Mouse (Mus musculus) neutrophil, adult 5-6 weeks (primary cell): ENCODE measurements around the gene Ccdc170. TPM values are rescaled to one million over a fixed set of nuclear protein-coding genes. Genes with fewer than 3 reads are reported as not detected.
A peak's percentile ranks its signal among the peaks of the same experiment; 100 is the strongest.

Source experiments
- ATAC-seq: fragments of 151-379, 151-347 bp; 2 replicates; pipeline ENCODE4 v1.8.0; 2017; ENCODE audit warnings: mild to moderate bottlenecking, moderate TSS enrichment; ENCODE audit not compliant: insufficient number of reproducible peaks, poor library complexity, low FRiP score, severe bottlenecking; ENCODE audit errors: extremely low read depth
- total RNA-seq: library from RNA; stranded (forward); fragments of 200-1000 nt; gene quantifications from 2 replicates; pipeline ENCODE4 v1.2.3, GENCODE M21; 2017

Gene Ccdc170
- total RNA-seq, 1 experiment from 2014 or later = 0.81 TPM

DNA sequence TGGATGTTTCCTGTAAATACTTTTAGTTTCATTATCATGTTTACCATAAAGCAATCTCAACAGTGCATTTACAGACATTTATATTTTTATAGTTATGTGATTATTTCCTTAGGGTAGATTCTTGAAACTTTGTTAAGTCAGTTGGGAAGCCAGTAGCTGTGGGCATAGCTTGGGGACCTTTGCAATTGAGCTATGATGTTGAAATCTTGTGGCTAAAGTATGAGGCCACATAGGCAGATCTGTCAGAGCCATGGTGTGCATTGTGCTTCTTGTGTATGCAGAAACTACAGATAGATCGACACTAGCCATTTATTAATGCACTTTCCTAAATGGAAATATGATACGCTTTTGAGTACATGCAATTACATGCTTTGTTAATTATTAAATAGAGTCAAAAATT, 35.3 kb downstream of the Ccdc170 start:
- ATAC-seq = no peak

DNA sequence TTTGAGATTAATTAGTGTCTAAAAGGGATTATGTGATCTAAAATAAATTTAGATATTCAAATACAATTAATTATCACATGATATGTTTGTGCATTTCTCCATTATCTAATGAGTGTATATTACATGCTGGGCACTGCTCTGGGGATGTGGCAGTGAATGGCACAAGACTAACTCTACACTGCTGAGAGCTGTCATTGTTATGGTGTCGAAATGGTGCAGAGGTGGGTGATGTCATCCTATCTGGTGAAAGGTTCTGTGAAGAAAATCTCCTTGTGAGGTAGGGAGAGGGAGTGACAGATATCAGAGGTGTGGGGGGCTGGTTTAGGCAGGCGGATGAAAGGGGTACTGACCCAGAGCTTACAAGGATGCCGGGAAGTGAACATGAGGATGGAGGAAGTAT, 37.3 kb downstream of the Ccdc170 start:
- ATAC-seq = no peak

DNA sequence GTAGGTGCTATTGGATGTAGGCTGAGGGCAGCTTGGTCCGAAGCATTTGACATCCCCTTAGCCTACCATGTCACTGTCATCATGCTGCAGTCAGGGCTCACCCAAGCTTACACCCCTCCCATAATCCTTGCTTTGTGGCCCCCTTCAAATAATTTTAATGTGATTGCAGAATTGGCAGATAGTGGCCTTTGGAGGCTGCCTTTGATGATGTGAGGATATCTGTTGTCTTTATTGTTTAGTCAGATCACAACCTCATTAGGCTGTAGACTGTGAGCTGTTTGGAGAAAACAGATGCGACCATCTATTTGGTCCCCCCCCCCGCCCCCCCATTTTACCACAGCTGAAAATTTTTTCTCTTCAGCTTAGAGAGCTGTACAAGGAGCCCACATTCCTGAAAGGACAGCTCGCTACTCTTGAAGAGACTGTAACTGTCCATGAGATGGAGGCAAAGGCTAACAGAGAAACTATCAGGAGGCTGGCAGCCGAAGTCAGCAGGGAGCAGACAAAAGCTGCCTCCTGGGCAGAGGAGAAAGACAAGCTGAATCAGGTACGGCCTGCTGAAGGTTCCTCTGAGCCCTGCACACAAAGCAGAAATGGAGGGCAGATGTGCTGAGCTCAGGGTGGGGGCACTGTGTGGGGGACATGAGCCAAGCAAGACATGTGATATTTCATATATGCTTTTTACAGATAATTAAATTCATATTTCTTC, 38.2 kb downstream of the Ccdc170 start:
- no peak for ATAC-seq

DNA sequence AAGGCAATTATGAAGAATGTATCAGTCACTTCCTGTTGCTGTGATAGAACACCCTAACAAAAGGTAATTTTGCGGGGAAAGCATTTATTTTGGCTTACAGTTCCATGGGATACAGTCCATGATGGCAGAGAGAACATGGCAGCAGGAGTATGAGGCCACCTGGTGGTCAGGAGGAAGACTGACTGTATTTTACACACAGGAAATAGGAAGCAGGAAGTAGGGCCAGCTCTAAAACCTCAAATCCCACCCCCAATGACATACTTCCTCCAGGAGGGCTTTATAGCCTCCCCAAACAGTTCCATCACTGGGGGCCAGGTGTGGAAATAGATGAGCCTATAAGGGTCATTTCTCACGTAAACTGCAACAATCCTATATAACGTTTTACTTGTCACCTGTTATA, 39.8 kb downstream of the Ccdc170 start:
- 0 out of 2 replicates have a peak, but pooled peaks have one; percentile 41 for ATAC-seq

DNA sequence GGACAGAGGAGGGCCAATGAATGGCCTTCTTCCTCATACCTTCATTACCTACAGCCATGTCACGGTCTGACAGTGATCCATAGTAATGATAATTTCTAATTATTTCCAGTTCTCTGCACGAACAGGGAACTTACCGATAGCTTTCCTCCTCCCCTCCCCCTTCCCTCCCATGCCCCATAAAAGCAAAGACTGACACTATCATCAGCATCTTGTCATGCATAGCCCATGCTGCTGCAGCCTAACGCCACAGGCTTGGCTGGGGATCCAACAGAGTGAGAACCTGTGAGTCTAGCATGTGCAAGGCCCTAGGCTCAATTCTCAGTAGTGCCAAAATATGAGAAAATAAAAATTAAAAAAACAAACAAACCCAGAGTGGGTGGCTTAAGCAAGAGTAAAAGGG, 40.8 kb downstream of the Ccdc170 start:
- ATAC-seq = no peak

DNA sequence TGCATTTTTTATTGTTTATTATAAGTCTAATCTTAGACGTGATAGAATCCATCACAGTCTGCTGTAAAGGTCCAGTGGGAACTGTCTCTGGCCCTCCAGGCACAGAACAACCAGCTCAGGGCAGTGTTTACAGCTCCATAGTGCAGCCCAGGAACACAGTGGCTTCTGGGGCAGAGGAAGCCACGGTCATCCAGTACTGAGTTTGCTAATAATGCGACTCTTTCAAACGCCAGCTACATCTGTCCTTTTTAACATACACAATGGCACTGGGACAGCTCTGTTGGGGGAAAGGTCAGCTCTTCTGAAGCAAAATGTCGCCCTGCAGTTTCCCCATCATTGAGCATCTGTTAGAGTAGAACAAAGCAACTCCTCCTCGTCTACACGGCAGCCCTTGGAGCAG, 45.7 kb downstream of the Ccdc170 start:
- ATAC-seq = no peak

DNA sequence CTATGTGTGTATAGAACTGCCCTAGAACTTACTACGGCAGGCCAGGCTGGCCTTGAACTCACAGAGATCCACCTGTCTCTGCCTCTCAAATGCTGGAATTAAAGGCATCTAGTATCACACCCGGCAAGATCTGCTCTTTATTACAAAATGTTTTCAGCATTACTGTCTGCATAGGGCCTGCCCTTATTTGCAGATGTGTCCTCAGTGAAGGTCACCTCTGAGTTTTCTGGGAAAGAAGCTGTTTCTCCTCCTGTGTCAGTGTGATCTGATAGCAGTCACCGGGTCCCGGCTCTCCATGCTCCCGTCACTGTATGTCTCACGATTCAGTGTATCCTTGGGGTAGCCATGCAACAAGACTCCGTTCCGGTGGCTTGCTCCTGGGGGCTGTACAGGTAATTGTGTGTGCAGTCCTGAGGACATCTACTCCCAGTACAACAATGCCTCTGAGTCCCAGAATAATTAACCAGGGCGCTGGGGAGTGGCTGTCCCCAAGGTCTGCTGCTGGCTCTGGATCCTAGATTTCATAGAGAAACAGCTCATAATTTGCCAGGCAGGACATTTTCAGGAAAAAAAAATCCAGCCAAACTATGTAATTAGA, 48.4 kb downstream of the Ccdc170 start:
- ATAC-seq = no peak

DNA sequence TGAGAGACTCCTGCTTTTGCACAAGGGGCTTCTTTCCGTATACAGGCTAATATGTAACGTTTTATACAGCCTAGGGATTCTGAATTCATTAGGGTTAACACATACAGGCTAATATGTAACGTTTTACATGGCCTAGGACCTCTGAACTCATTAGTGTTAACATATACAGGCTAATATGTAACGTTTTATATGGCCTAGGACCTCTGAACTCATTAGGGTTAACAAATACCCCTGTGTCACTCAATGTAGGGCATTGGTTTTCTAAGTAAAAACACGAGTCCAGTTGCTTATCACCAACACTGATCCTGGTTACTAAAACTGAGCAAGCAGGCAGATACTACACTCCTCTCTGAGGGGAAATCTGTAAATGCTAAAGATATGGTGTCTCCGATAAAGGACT, 49.6 kb downstream of the Ccdc170 start:
- ATAC-seq = no peak

DNA sequence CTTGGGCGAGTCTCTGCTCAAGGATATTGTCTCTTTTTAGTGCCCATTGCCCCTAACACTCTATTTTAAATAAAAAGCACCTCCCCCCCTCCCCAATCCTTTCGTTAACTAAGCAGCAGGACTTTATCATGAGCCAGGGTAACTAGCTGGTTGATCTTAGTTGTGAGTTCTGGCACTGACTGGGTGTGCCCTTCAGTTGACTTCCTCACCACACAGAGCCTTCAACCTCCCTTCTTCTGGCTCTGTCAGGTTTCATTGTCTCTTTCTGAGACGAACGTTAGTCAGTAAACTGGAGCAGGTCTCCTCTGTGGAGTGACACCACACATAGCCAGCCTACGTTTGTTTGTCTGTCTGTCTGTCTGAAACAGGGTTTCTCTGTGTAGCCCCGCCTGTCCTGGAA, 50.4 kb downstream of the Ccdc170 start:
- ATAC-seq = no peak

DNA sequence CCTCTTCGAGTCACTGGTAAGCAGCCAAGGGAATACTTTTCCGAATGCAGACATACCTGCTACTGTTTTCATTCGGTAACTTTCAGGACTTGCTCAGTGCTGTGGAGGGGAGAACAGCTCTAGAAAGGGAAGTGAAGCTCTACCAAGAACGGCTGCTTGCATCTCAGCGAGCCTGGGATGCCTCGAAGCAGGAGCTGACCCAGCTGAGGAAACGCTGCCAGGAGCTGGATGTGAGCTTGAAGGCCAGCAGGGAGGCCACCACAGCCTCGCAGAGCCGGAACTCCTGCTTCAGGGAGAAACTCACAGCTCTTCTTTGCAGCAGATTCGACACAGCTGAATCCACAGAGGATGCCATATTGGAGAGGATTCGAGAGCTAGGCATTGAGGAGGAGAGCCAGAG, 51.6 kb downstream of the Ccdc170 start:
- no peak for ATAC-seq

DNA sequence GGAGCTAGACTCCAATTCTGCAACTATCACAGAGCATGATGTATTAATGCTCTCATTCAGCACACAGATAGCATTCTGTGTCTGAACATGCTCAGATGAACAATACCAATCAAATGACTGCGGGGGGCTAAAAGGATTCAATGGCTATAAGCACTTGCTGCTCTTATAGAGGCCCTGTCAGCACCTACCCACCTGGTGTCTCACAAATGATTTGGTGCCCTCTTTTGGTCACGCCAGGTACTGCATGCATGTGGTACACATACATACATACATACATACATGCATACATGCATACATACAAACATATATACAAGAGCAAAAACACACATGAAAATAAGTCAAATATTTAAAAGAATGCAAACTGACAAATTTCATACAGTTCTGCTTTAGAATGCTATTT, 63.2 kb downstream of the Ccdc170 start:
- no peak for ATAC-seq

DNA sequence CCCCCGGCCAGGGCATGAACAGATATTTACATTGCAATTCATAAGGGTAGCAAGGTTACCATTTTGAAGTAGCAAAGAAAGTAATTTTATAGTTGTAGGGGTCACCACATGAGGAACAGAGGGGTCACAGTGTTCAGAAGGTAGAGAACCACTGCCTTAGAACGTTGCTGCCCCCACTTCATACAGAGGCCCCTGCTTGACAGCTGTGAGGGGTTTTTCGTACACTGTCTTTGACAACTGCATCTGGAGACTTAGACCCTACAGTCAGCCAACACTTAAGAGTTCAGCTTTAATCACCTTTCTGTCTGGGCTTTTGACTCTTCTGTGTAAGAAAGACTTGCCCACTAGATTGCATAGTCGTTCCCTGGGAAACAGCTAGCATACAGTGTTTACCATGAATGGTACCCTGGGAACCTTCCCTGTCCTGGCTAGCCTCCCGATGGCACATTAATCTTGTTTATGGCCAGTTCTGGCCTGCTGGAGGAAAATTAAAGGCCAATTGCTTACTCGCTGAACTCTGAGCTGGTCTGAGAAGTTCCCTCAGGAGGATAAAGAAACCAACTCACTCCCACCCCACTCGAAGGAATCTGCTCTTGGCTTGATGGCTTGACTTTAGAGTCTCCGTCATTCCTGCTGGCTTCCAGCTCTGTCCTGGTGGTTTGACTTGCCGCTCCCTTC, 71.3 kb downstream of the Ccdc170 start:
- ATAC-seq = no peak

DNA sequence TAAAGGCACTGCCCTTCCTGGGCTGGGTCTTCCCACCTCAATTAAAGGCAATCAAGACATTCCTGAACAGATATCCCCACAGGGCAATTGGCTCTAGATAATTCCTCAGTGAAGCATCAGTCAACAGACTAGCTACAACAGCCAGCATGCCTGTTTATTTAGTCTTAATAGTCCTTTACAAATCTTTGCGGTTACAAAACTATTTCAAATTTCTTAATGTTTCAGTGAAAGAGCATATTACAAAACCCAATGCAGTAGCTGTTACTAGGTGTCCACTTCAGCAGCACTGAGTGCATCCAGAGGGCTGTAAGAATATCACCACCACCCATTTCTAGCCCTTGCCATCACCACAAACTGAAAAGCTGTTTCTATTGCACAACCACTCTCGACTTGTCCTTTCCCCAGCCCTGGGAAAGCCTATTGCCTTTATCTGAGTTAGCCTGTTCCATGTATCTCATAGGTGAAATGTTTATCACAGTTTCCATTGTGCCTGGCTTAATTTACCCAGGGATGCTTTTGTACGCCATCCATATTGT, 74.6 kb downstream of the Ccdc170 start:
- no peak for ATAC-seq

DNA sequence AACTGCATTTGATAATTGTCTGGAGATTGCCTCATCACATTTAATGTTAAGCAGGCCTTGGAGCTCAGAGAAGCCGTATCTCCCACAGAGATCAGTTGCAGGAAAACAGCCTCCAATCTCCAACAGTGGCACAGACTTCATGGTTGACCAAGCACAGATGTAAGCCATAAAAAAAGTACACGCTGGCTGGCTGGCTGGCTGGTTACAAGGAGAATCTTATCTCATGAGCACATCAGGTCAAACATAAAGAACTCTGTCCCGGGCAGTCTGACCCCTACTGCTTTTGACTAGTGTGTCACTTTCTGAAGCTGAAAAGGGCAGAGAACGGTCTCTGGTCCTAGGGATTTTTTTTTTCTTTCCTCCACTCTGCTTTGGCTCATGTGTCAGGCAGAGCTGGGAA, 76.8 kb downstream of the Ccdc170 start:
- no peak for ATAC-seq

DNA sequence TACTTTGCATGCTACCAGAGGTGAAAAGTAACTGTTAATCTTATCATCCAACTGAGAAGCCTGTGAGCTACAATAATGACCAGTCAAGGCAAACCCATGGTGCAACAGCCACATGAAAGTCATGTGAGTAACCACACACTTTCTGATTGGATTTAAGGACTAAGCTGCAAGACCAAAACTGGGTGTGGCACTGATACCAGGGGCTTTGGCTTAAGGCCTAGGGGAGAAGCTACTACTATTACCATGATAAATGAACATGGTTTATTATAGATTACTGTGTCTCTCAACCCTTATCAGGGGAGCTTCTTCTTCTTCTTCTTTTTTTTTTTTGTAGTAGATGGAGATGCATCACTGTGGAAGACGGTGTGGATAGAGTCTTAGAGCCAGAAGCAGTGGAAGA, 82.8 kb downstream of the Ccdc170 start:
- ATAC-seq = no peak

DNA sequence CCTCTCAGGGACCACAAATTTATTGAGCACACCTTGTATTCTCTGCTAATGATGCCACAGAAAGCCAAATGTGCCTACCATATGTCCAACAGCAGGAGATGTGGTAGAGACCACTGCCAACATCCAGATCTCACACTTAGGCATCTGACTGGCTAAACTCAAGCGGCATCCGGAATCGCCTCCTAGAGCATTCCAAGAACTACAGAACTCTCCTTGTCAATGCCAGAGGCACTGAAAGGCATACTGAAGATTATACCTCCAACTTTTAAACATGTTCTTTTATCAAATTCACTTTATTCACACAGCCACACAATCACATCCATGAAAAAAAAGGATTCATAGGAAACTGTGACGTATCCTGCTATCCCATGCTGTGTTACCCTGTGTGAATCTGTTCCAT, 88.5 kb downstream of the Ccdc170 start:
- no peak for ATAC-seq

DNA sequence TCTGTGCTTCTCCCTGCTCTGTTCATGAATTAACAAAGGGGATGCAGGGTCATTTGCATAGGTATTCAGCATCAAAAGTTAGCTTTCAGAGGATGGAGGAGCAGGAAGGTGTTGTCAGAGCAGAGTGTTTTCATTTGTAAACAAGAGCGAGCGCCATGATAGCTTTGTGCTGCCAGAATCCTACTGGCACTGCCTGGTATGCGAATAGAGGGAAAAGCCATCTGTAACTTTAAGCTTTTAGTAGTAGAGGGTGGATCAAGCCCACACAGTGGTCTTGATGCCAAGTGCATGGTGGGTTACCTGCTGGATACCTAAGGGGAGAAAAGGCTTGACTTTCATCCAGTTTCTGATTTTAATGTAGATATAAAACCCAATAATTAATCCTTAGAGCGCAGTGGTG, 89.0 kb downstream of the Ccdc170 start:
- ATAC-seq = no peak

DNA sequence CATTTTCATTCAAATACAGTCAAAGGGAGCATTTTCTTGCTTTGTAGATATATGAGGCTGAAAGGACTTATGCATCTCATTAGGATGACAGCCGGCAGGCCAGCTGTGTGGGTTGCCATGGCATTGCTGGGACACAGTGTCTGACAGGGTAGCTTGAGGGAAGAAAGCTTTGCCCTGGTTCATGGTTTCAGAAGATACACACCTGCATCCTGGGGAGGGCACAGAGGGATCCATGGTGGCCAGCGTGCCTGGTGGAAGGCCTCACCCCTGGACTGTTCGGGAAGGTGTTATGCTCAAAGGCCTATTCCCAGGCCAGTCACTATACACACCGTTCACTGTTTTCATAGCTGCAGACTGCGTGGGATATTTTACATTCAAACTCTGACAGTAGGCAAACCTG, 99.6 kb downstream of the Ccdc170 start:
- ATAC-seq = no peak

DNA sequence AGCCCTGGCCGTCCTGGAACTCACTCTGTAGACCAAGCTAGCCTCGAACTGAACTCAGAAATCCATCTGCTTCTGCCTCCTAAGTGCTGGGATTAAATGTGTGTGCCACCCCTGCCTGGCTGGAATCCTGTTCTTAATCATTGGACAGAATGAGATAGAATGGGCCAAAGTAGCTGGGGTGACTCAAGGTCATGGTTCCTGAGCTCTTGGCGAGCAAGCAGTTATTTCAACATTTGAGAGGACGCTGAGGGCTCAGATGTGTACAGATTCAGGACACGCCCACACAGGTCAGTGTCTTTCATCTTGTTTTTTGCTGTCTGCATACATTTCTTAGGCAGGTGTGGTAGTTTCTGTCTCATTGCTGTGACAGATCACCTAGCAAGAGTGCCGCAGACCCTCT, 104.4 kb downstream of the Ccdc170 start:
- no peak for ATAC-seq

DNA sequence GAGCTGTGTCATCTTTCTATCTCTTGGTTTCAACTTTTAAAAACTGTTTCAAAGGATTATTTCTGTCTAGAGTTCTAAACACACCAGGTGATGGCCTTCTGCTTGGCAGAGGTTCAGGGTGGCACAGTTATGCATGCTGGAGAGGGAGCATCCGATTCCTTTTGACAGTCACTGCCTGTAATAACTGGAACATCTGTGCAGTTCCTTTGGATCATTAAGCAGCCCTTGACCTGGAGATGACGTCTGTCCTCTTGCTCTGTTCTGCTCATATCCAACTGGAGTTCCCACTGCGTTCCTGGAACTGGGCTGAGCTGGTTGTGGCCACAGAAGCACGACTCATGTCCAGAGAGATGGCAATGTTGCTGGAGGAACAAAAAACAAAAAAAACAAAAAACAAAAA, 107.3 kb downstream of the Ccdc170 start:
- ATAC-seq = no peak
